Mouse (Mus musculus): ENCODE results near the gene Baz1b. TPM values are rescaled to one million over a fixed set of nuclear protein-coding genes. Genes with fewer than 3 reads are reported as not detected.

The Baz1b gene
- polyA plus RNA-seq, 1 experiment from 2014 or later: 37.0 TPM

GRCm38 (mm10) chr5:135242136-135242535 lies 55.1 kb downstream of the Baz1b start:
- no peaks in the 10 kb centered on the region for H3K27me3 ChIP-seq (ENCODE audit: control insufficient read depth, insufficient read depth, low read length)
- H3K4me2 ChIP-seq (replicated peaks): no peak overlapping the region
- H3K36me3 ChIP-seq (replicated peaks; ENCODE audit: control insufficient read depth, insufficient read depth): peaks cover 93% of the 10 kb centered on the region
- 77% methylated on average over 12 of the region's 12 CpGs for WGBS
- no peak overlapping the region for H3K4me3 ChIP-seq (replicated peaks; ENCODE audit: low read length)
- no peaks in the 10 kb centered on the region for H3K9me3 ChIP-seq (ENCODE audit: control insufficient read depth, low read length)
- no peak overlapping the region for H3K9ac ChIP-seq
- ATAC-seq (ENCODE audit: low FRiP score): no peak
- DNase-seq (ENCODE audit: low spot score): no peak
- H3K4me1 ChIP-seq (replicated peaks; ENCODE audit: control insufficient read depth, insufficient read depth, low read length): no peaks in the 10 kb centered on the region
- no peak overlapping the region for H3K27ac ChIP-seq

DNA sequence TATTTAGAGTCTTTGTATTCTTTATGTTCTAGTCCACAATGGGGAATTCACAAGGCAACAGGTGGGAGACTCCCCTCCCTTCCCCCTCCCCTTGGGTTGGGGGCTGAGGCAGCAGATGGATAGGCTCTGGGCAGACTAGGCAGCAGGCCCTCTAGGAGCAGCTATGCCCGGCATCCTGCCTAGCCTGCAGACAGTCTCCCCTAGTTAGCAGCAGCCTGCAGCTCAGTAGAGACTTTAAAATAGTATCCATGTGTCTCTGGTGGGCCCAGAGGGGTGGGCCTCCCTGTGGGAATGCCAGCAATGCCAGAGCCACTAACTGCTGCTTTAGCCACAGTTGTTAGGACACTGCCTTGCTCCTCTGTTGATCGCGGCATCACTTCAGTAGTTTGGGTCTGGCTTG lies 55.5 kb downstream of the Baz1b start:
- DNase-seq (ENCODE audit: low spot score) (no peak), ATAC-seq (ENCODE audit: low FRiP score) (no peak)
- WGBS: 78% methylated on average over 3 of the region's 3 CpGs
- H3K4me1 ChIP-seq (replicated peaks; ENCODE audit: control insufficient read depth, insufficient read depth, low read length): no peaks in the 10 kb centered on the region
- no peak overlapping the region for H3K4me2 ChIP-seq (replicated peaks)
- no peak overlapping the region for H3K4me3 ChIP-seq (replicated peaks; ENCODE audit: low read length)
- peaks cover 89% of the 10 kb centered on the region for H3K36me3 ChIP-seq (replicated peaks; ENCODE audit: control insufficient read depth, insufficient read depth)
- H3K27me3 ChIP-seq (ENCODE audit: control insufficient read depth, insufficient read depth, low read length): no peaks in the 10 kb centered on the region
- no peak overlapping the region for H3K9ac ChIP-seq
- H3K9me3 ChIP-seq (ENCODE audit: control insufficient read depth, low read length): no peaks in the 10 kb centered on the region
- H3K27ac ChIP-seq: no peak overlapping the region

- H3K9ac ChIP-seq: no peak overlapping the region
- ATAC-seq (ENCODE audit: low FRiP score): no peak
- no peak overlapping the region for H3K4me3 ChIP-seq (replicated peaks; ENCODE audit: low read length)
- H3K36me3 ChIP-seq (replicated peaks; ENCODE audit: control insufficient read depth, insufficient read depth): peaks cover 83% of the 10 kb centered on the region
- H3K27ac ChIP-seq: no peak overlapping the region
- H3K9me3 ChIP-seq (ENCODE audit: control insufficient read depth, low read length): no peaks in the 10 kb centered on the region
- WGBS: 96% methylated on average over 1 of the region's 1 CpGs
- DNase-seq (ENCODE audit: low spot score): no peak
- no peaks in the 10 kb centered on the region for H3K4me1 ChIP-seq (replicated peaks; ENCODE audit: control insufficient read depth, insufficient read depth, low read length)
- H3K27me3 ChIP-seq (ENCODE audit: control insufficient read depth, insufficient read depth, low read length): no peaks in the 10 kb centered on the region
- H3K4me2 ChIP-seq (replicated peaks): no peak overlapping the region
These were observed 56.1 kb downstream of the Baz1b start for GRCm38 (mm10) chr5:135243166-135243565.

DNA sequence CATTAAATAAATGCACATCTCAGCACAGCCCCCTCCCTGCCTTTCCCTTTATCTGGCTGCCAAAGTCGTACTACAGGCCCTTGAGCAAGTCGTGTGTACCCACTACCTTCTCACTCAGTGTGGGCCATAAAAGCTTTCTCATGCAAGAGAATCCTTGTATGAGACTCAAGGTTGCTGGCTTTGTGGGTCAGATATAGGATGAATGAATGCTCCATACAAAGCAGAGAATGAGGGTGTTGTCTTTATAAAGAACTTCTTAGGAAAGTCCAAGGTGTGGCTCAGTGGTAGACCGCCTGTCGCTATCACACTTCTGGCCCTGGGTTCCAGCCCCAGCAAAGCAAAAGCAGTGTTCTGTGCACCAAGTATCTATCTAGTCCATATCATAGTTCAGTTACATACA lies 59.5 kb downstream of the Baz1b start:
- Histone ChIP-seq H3K9me3 (ENCODE audit: control insufficient read depth, low read length) (no peaks in the 10 kb centered on the region), H3K27ac (no peak overlapping the region), H3K4me3 (replicated peaks; ENCODE audit: low read length) (no peak overlapping the region), H3K36me3 (replicated peaks; ENCODE audit: control insufficient read depth, insufficient read depth) (peaks cover 49% of the 10 kb centered on the region), H3K27me3 (ENCODE audit: control insufficient read depth, insufficient read depth, low read length) (peaks cover 10% of the 10 kb centered on the region; the same call in 1 of the 2 replicates), H3K4me1 (replicated peaks; ENCODE audit: control insufficient read depth, insufficient read depth, low read length) (no peaks in the 10 kb centered on the region; the same call in 1 of the 2 replicates), H3K9ac (no peak overlapping the region), H3K4me2 (replicated peaks) (peak overlapping the region; percentile 98; the same call in 1 of the 2 replicates)
- WGBS: 61% methylated on average over 4 of the region's 4 CpGs
- ATAC-seq (ENCODE audit: low FRiP score) (no peak), DNase-seq (ENCODE audit: low spot score) (no peak)

GRCm38 (mm10) chr5:135247337-135247736 lies 60.3 kb downstream of the Baz1b start:
- H3K4me1 ChIP-seq (replicated peaks; ENCODE audit: control insufficient read depth, insufficient read depth, low read length): no peaks in the 10 kb centered on the region; the same call in 1 of the 2 replicates
- WGBS: 65% methylated on average over 9 of the region's 9 CpGs
- no peak overlapping the region for H3K9ac ChIP-seq
- peak overlapping the region; percentile 70 for H3K4me3 ChIP-seq (replicated peaks; ENCODE audit: low read length)
- no peak for DNase-seq (ENCODE audit: low spot score)
- H3K4me2 ChIP-seq (replicated peaks): peak overlapping the region; percentile 98
- no peaks in the 10 kb centered on the region for H3K9me3 ChIP-seq (ENCODE audit: control insufficient read depth, low read length)
- ATAC-seq (ENCODE audit: low FRiP score): no peak
- H3K36me3 ChIP-seq (replicated peaks; ENCODE audit: control insufficient read depth, insufficient read depth): peaks cover 41% of the 10 kb centered on the region
- peaks cover 10% of the 10 kb centered on the region; the same call in 1 of the 2 replicates for H3K27me3 ChIP-seq (ENCODE audit: control insufficient read depth, insufficient read depth, low read length)
- no peak overlapping the region for H3K27ac ChIP-seq

- peaks cover 10% of the 10 kb centered on the region; the same call in 1 of the 2 replicates for H3K27me3 ChIP-seq (ENCODE audit: control insufficient read depth, insufficient read depth, low read length)
- H3K36me3 ChIP-seq (replicated peaks; ENCODE audit: control insufficient read depth, insufficient read depth): peaks cover 24% of the 10 kb centered on the region
- H3K9me3 ChIP-seq (ENCODE audit: control insufficient read depth, low read length): no peaks in the 10 kb centered on the region
- ATAC-seq (ENCODE audit: low FRiP score) (no peak), DNase-seq (ENCODE audit: low spot score) (no peak)
- peak overlapping the region; percentile 70 for H3K4me3 ChIP-seq (replicated peaks; ENCODE audit: low read length)
- H3K4me2 ChIP-seq (replicated peaks): peak overlapping the region; percentile 98
- WGBS: 64% methylated on average over 16 of the region's 16 CpGs
- peaks cover 8% of the 10 kb centered on the region; the same call in 1 of the 2 replicates for H3K4me1 ChIP-seq (replicated peaks; ENCODE audit: control insufficient read depth, insufficient read depth, low read length)
- 0 out of 2 replicates have a peak overlapping the region, but pooled peaks have one; percentile 7 for H3K27ac ChIP-seq
- H3K9ac ChIP-seq: peak overlapping the region; percentile 69
These were observed 62.1 kb downstream of the Baz1b start for GRCm38 (mm10) chr5:135248956-135249676.

DNA sequence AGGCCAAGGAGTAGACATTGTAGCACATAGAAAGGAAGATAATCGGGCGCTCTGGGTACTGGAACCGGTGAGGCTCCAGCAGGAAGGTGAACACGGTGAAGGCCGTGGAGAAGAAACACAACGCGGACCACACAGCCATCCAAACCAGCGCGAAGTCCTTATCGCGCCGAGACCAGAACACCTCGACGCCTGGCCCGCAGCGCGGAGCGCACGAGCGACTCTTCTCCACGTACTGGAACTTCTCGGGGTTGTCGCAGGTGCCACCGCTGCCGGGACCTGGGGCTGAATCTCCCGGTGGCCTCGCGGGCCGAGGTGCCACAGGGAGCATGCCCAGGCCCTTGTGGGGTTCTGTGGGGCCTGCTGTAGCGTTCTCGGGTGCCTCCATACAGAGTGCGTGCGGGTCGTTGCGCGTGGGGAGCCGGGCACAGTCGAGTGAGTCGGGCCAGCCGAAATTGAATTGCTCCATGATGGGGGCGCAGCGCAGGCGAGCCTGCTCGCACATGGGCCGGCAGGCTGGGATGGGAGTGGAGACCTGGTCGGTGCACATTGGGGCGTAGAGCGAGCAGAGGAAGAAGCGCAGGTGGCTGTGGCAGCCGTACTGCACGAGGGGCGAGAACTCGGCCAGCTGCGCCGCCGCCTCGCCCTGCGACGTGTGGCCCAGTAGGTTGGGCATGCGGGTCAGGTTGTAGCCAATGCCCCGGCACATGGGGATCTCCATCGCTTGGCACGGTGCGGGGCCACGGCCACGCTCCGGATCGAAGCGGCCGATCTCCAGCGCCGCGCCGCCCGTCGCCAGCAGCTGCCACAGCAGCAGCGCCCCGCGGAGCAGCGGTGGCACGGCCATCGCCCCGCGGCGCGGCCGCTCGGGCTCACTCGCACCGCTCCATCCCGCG lies 63.4 kb downstream of the Baz1b start:
- Histone ChIP-seq H3K36me3 (replicated peaks; ENCODE audit: control insufficient read depth, insufficient read depth) (peaks cover 11% of the 10 kb centered on the region), H3K4me1 (replicated peaks; ENCODE audit: control insufficient read depth, insufficient read depth, low read length) (peaks cover 11% of the 10 kb centered on the region; the same call in 1 of the 2 replicates), H3K4me3 (replicated peaks; ENCODE audit: low read length) (peak overlapping the region; percentile 70), H3K9me3 (ENCODE audit: control insufficient read depth, low read length) (no peaks in the 10 kb centered on the region), H3K27ac (peak overlapping the region; percentile 23; the same call in 1 of the 2 replicates), H3K9ac (peak overlapping the region; percentile 69), H3K27me3 (ENCODE audit: control insufficient read depth, insufficient read depth, low read length) (peaks cover 10% of the 10 kb centered on the region; the same call in 1 of the 2 replicates), H3K4me2 (replicated peaks) (peak overlapping the region; percentile 98)
- ATAC-seq (ENCODE audit: low FRiP score) (peak; percentile 23), DNase-seq (ENCODE audit: low spot score) (no peak)
- under 1% methylated on average over 90 of the region's 92 CpGs for WGBS

DNA sequence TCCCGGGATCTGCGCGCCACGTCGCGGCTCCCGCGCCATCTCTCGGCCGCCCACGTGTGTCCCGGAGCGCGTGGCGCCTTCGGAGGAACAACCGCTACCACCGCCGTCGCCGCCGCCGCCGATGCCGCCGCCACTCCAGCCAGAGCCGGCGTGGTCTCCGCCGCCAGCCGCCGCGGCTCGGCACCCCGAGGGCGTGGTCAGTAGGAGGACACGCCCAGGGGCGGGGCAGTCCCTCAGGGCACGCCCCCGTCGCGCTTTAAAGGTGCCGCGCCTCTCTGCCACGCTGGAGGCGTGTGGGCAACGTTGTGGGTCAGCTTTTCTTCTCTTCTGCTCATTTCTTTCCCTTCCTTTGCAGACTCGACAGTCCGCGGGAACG lies 64.0 kb downstream of the Baz1b start, which contains the start of gene Fzd9:
TSS of gene Fzd9 (minus strand) at position 152 of the 376 bp plus-strand sequence.
- H3K36me3 ChIP-seq (replicated peaks; ENCODE audit: control insufficient read depth, insufficient read depth): peaks cover 5% of the 10 kb centered on the region
- peak within 1 kb of the TSS; percentile 69 for H3K9ac ChIP-seq
- peak within 1 kb of the TSS; percentile 98 for H3K4me2 ChIP-seq (replicated peaks)
- peak within 1 kb of the TSS; percentile 70 for H3K4me3 ChIP-seq (replicated peaks; ENCODE audit: low read length)
- DNase-seq (ENCODE audit: low spot score): peak; percentile 91
- no peaks in the 10 kb centered on the region for H3K9me3 ChIP-seq (ENCODE audit: control insufficient read depth, low read length)
- H3K27ac ChIP-seq: peak within 1 kb of the TSS; percentile 23; the same call in 1 of the 2 replicates
- H3K27me3 ChIP-seq (ENCODE audit: control insufficient read depth, insufficient read depth, low read length): peaks cover 10% of the 10 kb centered on the region; the same call in 1 of the 2 replicates
- peaks cover 11% of the 10 kb centered on the region; the same call in 1 of the 2 replicates for H3K4me1 ChIP-seq (replicated peaks; ENCODE audit: control insufficient read depth, insufficient read depth, low read length)
- 1% methylated on average over 46 of the region's 51 CpGs for WGBS
- peak; percentile 78 for ATAC-seq (ENCODE audit: low FRiP score)
